Mouse (Mus musculus) myocyte (in vitro differentiated cells): Measurements from ENCODE around the gene Ablim1.

Source experiments
- E2F4 ChIP-seq: IDR thresholded peaks from one replicate; pipeline ENCODE4 v1.6.1; 2011; ENCODE audit warnings: mild to moderate bottlenecking, control low read depth, moderate library complexity; ENCODE audit not compliant: insufficient read depth
- MAX ChIP-seq: IDR thresholded peaks from one replicate; pipeline ENCODE4 v1.6.1; 2011; ENCODE audit warnings: low read depth, mild to moderate bottlenecking, control low read depth
- MYOD1 ChIP-seq, 3 experiments: IDR thresholded peaks; one replicate each; pipeline ENCODE4 v1.6.1; 2011; ENCODE audit warnings: control low read depth in 2 of 3, low read depth in 2 of 3, mild to moderate bottlenecking in 2 of 3, moderate library complexity in 1 of 3; ENCODE audit not compliant: insufficient read length in 2 of 3, control insufficient read depth in 1 of 3
- POLR2A ChIP-seq: IDR thresholded peaks from one replicate; pipeline ENCODE4 v1.6.1; 2011; ENCODE audit warnings: low read depth, mild to moderate bottlenecking, control low read depth, moderate library complexity; ENCODE audit not compliant: insufficient read length

GRCm38 (mm10) chr19:57151504-57151903, 163.2 kb downstream of the Ablim1 start:
- TF ChIP-seq POLR2A (no peak), E2F4 (no peak), MYOD1 (IDR thresholded peaks at IDR 0.05; ENCODE audit: control insufficient read depth in 1 of 3, insufficient read length in 2 of 3, low read depth in 2 of 3) (no peak), MAX (no peak)
